Mouse (Mus musculus): ENCODE results near the gene Siglecg. TPM values are rescaled to one million over a fixed set of nuclear protein-coding genes. Genes with fewer than 3 reads are reported as not detected.

Gene Siglecg
- 5.8 and 6.3 TPM in 2 replicates for polyA plus RNA-seq (2012; rRNA removed)

GRCm38 (mm10) chr7:43408131-43408553 is at the start of gene Siglecg:
Siglecg (plus strand) TSS chr7:43408204.

GRCm38 (mm10) chr7:43427406-43427805 is 19.4 kb downstream of the Siglecg start, which contains the start of gene Lim2:
Lim2 (plus strand) TSS chr7:43427670.

GRCm38 (mm10) chr7:43436341-43437255 is 28.6 kb downstream of the Siglecg start, which contains the start of gene Nkg7:
Nkg7 (plus strand) TSS chr7:43437073.

GRCm38 (mm10) chr7:43440482-43440881 is 32.5 kb downstream of the Siglecg start, which contains the start of gene Cldnd2:
Cldnd2 (plus strand) TSS chr7:43440782.

GRCm38 (mm10) chr7:43443917-43444293 is 35.9 kb downstream of the Siglecg start, which contains the start of the genes Etfb and Gm45233:
Etfb (plus strand) TSS chr7:43444083.
Gm45233 (plus strand) TSS chr7:43444128.

GRCm38 (mm10) chr7:43462851-43463250 is 54.8 kb downstream of the Siglecg start, which contains the start of gene Vsig10l:
Vsig10l (plus strand) TSS chr7:43463151.

Other genes with a start within 250 kb of the Siglecg start
- 4.6 and 5.2 TPM in 2 replicates for gene Zfp715, start 94.9 kb upstream of the Siglecg start, polyA plus RNA-seq (2012; rRNA removed)
- 1.7 and 1.8 TPM in 2 replicates for gene Siglecf, start 56.9 kb upstream of the Siglecg start, polyA plus RNA-seq (2012; rRNA removed)
- gene Lim2, start 19.5 kb downstream of the Siglecg start, polyA plus RNA-seq (2012; rRNA removed) = 0.06 and 0.07 TPM in 2 replicates
- gene Nkg7, start 28.9 kb downstream of the Siglecg start, polyA plus RNA-seq (2012; rRNA removed) = 6.7 and 6.9 TPM in 2 replicates
- gene Cldnd2, start 32.6 kb downstream of the Siglecg start, polyA plus RNA-seq (2012; rRNA removed) = 0.56 and 1.4 TPM in 2 replicates
- gene Etfb, start 35.9 kb downstream of the Siglecg start, polyA plus RNA-seq (2012; rRNA removed) = 327 and 343 TPM in 2 replicates
- 0.08 and 0.30 TPM in 2 replicates for gene Gm45233, start 35.9 kb downstream of the Siglecg start, polyA plus RNA-seq (2012; rRNA removed)
- gene Vsig10l, start 54.9 kb downstream of the Siglecg start, polyA plus RNA-seq (2012; rRNA removed) = 0.81 and 0.91 TPM in 2 replicates
- 0.01 and 0.03 TPM in 2 replicates for gene Iglon5, start 81.9 kb downstream of the Siglecg start, polyA plus RNA-seq (2012; rRNA removed)
- not detected in 2 replicates for gene 4931406B18Rik, start 97.7 kb downstream of the Siglecg start, polyA plus RNA-seq (2012; rRNA removed)
- gene Cd33, start 136.2 kb downstream of the Siglecg start, polyA plus RNA-seq (2012; rRNA removed) = 9.2 and 11.9 TPM in 2 replicates
- gene Zfp658, start 154.1 kb downstream of the Siglecg start, polyA plus RNA-seq (2012; rRNA removed) = 0.45 and 0.46 TPM in 2 replicates
- gene Zfp719, start 171.4 kb downstream of the Siglecg start, polyA plus RNA-seq (2012; rRNA removed) = 1.0 and 1.1 TPM in 2 replicates
- gene Zfp819, start 199.0 kb downstream of the Siglecg start, polyA plus RNA-seq (2012; rRNA removed) = 0.02 TPM in 1 of 2 replicates, not detected in the other
- gene Ceacam18, start 226.5 kb downstream of the Siglecg start, polyA plus RNA-seq (2012; rRNA removed) = 0.02 TPM in 1 of 2 replicates, not detected in the other